Mouse (Mus musculus): ENCODE data around the gene Ccdc159. TPM values are rescaled to one million over a fixed set of nuclear protein-coding genes. Genes with fewer than 3 reads are reported as not detected.

Ccdc159 gene
- polyA plus RNA-seq, 1 experiment, result 24.4 TPM

- Histone ChIP-seq H3K4me3 (ENCODE audit: insufficient read depth, low read length) (no peak overlapping the region), H3K27ac (ENCODE audit: insufficient read depth, low read length) (no peak overlapping the region), H3K4me1 (ENCODE audit: control insufficient read depth, insufficient read depth, low read length) (no peaks in the 10 kb centered on the region)
- TF ChIP-seq POLR2A (IDR thresholded peaks at IDR 0.05; ENCODE audit: extremely low read depth, insufficient read depth, low read length) (no peak), CTCF (IDR thresholded peaks at IDR 0.05; ENCODE audit: extremely low read depth, insufficient read depth, low read length) (no peak)
Measured at GRCm38 (mm10) chr9:21968883-21969282, 41.6 kb downstream of the Ccdc159 start.

GRCm38 (mm10) chr9:21969304-21969703 lies 42.0 kb downstream of the Ccdc159 start:
- Histone ChIP-seq H3K27ac (ENCODE audit: insufficient read depth, low read length) (no peak overlapping the region), H3K4me1 (ENCODE audit: control insufficient read depth, insufficient read depth, low read length) (no peaks in the 10 kb centered on the region), H3K4me3 (ENCODE audit: insufficient read depth, low read length) (no peak overlapping the region)

GRCm38 (mm10) chr9:21976626-21977175 lies 49.4 kb downstream of the Ccdc159 start:
- Histone ChIP-seq H3K4me1 (ENCODE audit: control insufficient read depth, insufficient read depth, low read length) (no peaks in the 10 kb centered on the region), H3K4me3 (ENCODE audit: insufficient read depth, low read length) (no peak overlapping the region), H3K27ac (ENCODE audit: insufficient read depth, low read length) (no peak overlapping the region)
- TF ChIP-seq POLR2A (IDR thresholded peaks at IDR 0.05; ENCODE audit: extremely low read depth, insufficient read depth, low read length), result no peak

More at GRCm38 (mm10) chr9:21969304-21969703, 42.0 kb downstream of the Ccdc159 start:
- TF ChIP-seq POLR2A (IDR thresholded peaks at IDR 0.05; ENCODE audit: extremely low read depth, insufficient read depth, low read length) (no peak), CTCF (IDR thresholded peaks at IDR 0.05; ENCODE audit: extremely low read depth, insufficient read depth, low read length) (no peak)

DNA sequence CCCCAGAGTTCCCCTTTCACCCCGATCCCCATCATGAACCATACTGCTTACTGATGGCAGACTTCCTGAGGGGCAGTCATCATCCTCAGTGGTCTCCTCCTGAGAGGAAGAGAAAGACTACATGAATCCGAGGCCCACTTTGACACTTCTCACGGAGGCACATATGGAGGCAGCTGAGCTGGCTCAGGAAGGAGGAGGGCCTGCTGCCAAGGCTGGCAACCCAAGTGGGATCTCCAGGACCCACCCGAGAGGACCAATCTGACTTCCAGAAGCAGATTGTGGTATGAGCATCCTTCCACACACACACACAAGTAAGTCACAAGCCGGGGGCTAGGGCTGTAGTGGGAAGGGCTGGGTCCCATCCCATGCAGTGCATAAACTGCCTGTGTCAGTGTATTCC lies 50.1 kb downstream of the Ccdc159 start:
- no peak overlapping the region for H3K4me3 ChIP-seq (ENCODE audit: insufficient read depth, low read length)
- TF ChIP-seq POLR2A (IDR thresholded peaks at IDR 0.05; ENCODE audit: extremely low read depth, insufficient read depth, low read length) (no peak), CTCF (IDR thresholded peaks at IDR 0.05; ENCODE audit: extremely low read depth, insufficient read depth, low read length) (no peak)
- no peaks in the 10 kb centered on the region for H3K4me1 ChIP-seq (ENCODE audit: control insufficient read depth, insufficient read depth, low read length)
- H3K27ac ChIP-seq (ENCODE audit: insufficient read depth, low read length), result no peak overlapping the region

DNA sequence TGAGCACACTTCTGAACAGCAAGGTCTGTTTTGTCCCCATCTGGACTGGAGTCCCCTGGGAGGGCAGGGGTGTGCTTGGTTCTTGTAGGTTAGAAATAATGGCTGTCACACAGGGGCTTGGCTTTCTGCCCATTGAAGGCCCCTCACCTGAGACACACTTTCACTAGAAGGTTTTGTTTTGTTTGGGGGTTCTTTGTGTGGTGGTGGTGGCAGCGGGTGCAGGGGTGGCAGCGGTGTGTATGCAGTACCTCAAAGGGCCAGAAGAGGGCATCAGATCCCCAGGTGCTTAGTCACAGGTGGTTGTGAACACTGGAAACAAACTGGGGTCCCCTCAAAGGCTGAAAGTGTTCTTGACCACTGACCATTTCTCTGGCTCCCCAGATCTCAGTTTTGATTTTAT lies 50.7 kb downstream of the Ccdc159 start:
- Histone ChIP-seq H3K27ac (ENCODE audit: insufficient read depth, low read length) (no peak overlapping the region), H3K4me3 (ENCODE audit: insufficient read depth, low read length) (no peak overlapping the region), H3K4me1 (ENCODE audit: control insufficient read depth, insufficient read depth, low read length) (no peaks in the 10 kb centered on the region)
- TF ChIP-seq POLR2A (IDR thresholded peaks at IDR 0.05; ENCODE audit: extremely low read depth, insufficient read depth, low read length) (no peak), CTCF (IDR thresholded peaks at IDR 0.05; ENCODE audit: extremely low read depth, insufficient read depth, low read length) (peak; percentile 48)

DNA sequence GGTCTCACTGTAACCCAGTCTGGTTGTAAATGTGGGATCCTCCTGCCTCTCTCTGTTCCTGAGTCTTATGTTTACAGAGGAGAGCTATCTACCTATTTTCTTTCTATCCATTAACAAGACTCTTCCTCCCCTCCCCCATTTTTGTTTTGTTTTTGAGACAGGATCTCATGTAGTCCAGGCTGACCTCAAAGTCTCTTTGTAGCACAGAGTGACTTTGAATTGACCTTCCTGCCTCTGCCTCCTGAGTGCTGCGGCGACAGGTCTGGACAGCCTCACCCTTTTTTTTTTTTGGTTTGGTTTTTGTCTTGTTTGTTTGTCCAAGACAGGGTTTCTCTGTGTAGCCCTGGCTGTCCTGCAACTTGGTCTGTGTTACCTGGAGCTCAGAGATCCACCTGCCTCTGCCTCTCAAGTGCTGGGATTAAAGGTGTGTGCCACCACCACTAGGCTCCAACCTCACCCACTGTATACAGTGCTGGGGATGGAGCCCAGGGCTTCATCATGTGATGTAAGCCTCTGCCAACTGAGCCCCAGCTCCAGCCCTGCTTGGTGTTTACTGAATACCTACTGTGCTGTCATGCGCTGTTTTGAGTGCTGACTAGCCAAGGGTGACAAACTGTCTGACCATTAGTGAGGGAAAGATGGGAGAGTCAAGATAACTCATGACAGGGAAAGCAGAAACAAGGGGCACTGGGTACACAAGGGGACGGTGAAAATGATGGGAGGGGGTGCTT lies 51.3 kb downstream of the Ccdc159 start:
- H3K4me3 ChIP-seq (ENCODE audit: insufficient read depth, low read length), result no peak overlapping the region
- no peaks in the 10 kb centered on the region for H3K4me1 ChIP-seq (ENCODE audit: control insufficient read depth, insufficient read depth, low read length)
- H3K27ac ChIP-seq (ENCODE audit: insufficient read depth, low read length), result no peak overlapping the region
- TF ChIP-seq CTCF (IDR thresholded peaks at IDR 0.05; ENCODE audit: extremely low read depth, insufficient read depth, low read length), result no peak
- no peak for TF ChIP-seq POLR2A (IDR thresholded peaks at IDR 0.05; ENCODE audit: extremely low read depth, insufficient read depth, low read length)

- Histone ChIP-seq H3K27ac (ENCODE audit: insufficient read depth, low read length) (no peak overlapping the region), H3K4me3 (ENCODE audit: insufficient read depth, low read length) (no peak overlapping the region), H3K4me1 (ENCODE audit: control insufficient read depth, insufficient read depth, low read length) (0 out of 2 replicates have a peak, but pooled peaks cover 2% of the 10 kb centered on the region)
- TF ChIP-seq CTCF (IDR thresholded peaks at IDR 0.05; ENCODE audit: extremely low read depth, insufficient read depth, low read length) (no peak), POLR2A (IDR thresholded peaks at IDR 0.05; ENCODE audit: extremely low read depth, insufficient read depth, low read length) (no peak)
Measured at GRCm38 (mm10) chr9:21983911-21984310, 56.6 kb downstream of the Ccdc159 start.

Other genes with a start within 250 kb of the Ccdc159 start
- 16.6 and 17.9 TPM in 2 replicates for gene Ldlr, start 204.0 kb upstream of the Ccdc159 start, polyA plus RNA-seq (2012; rRNA removed)
- 2.3 and 3.3 TPM in 2 replicates for gene Spc24, start 167.2 kb upstream of the Ccdc159 start, polyA plus RNA-seq (2012; rRNA removed)
- gene Kank2, start 128.7 kb upstream of the Ccdc159 start, polyA plus RNA-seq (2012; rRNA removed), result 6.1 and 6.2 TPM in 2 replicates
- not detected in 2 replicates for gene Angptl8, start 92.0 kb upstream of the Ccdc159 start, polyA plus RNA-seq (2012; rRNA removed)
- gene Dock6, start 74.8 kb upstream of the Ccdc159 start, polyA plus RNA-seq (2012; rRNA removed), result 42.3 and 42.6 TPM in 2 replicates
- 14.3 and 15.6 TPM in 2 replicates for gene Rab3d, start 9.3 kb upstream of the Ccdc159 start, polyA plus RNA-seq (2012; rRNA removed)
- gene Tmem205, start 85 bp downstream of the Ccdc159 start, polyA plus RNA-seq (2012; rRNA removed), result 57.0 and 57.7 TPM in 2 replicates
- gene Plppr2, start 9.6 kb downstream of the Ccdc159 start, polyA plus RNA-seq (2012; rRNA removed), result 183 and 199 TPM in 2 replicates
- 7.3 and 8.1 TPM in 2 replicates for gene Swsap1, start 28.3 kb downstream of the Ccdc159 start, polyA plus RNA-seq (2012; rRNA removed)
- gene Epor, start 36.0 kb downstream of the Ccdc159 start, polyA plus RNA-seq (2012; rRNA removed), result 12.6 and 15.3 TPM in 2 replicates
- 5.2 and 5.4 TPM in 2 replicates for gene Rgl3, start 62.0 kb downstream of the Ccdc159 start, polyA plus RNA-seq (2012; rRNA removed)
- gene Ccdc151, start 75.2 kb downstream of the Ccdc159 start, polyA plus RNA-seq (2012; rRNA removed), result 7.7 and 7.9 TPM in 2 replicates
- 99.1 and 103 TPM in 2 replicates for gene Prkcsh, start 75.3 kb downstream of the Ccdc159 start, polyA plus RNA-seq (2012; rRNA removed)
- gene Elavl3, start 124.6 kb downstream of the Ccdc159 start, polyA plus RNA-seq (2012; rRNA removed), result 115 and 117 TPM in 2 replicates
- 0.21 TPM in 1 of 2 replicates, not detected in the other for gene Gm49318, start 143.8 kb downstream of the Ccdc159 start, polyA plus RNA-seq (2012; rRNA removed)
- gene Zfp653, start 143.9 kb downstream of the Ccdc159 start, polyA plus RNA-seq (2012; rRNA removed), result 34.6 and 36.4 TPM in 2 replicates
- 57.4 and 62.3 TPM in 2 replicates for gene Ecsit, start 158.0 kb downstream of the Ccdc159 start, polyA plus RNA-seq (2012; rRNA removed)
- 1.2 and 2.2 TPM in 2 replicates for gene Cnn1, start 171.7 kb downstream of the Ccdc159 start, polyA plus RNA-seq (2012; rRNA removed)
- 122 and 131 TPM in 2 replicates for gene Elof1, start 189.7 kb downstream of the Ccdc159 start, polyA plus RNA-seq (2012; rRNA removed)
- gene Acp5, start 208.2 kb downstream of the Ccdc159 start, polyA plus RNA-seq (2012; rRNA removed), result 0.71 and 0.76 TPM in 2 replicates
- 89.9 and 97.3 TPM in 2 replicates for gene Pigyl, start 229.4 kb downstream of the Ccdc159 start, polyA plus RNA-seq (2012; rRNA removed)

Measured in cortical plate, adult 2 months (tissue).